20 mouse cellular contexts compared by ENCODE assay signal in the genomic region with DNA sequence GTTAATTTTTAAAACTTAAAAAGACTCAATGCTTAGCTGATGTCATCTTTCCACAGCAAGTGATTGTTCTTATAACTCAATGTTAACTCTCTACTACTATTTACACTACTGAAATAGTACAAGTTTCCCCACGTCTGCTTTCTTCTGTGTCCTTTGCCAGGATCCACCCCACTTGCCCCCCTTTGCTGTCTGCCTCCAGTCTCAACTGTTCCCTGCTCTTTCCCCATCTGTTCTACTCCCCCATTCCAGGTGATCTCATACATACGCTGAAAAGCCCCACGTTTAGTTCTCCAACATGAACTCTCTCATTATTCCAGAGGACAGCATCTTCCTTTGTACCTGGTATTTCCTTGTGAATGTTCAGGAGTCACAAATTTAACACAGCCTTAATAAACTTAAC.
A peak's percentile ranks its signal among the peaks of the same experiment; 100 is the strongest.
DNase-seq lines count a peak whose midpoint lies in the region; ATAC-seq and TF ChIP-seq lines count a peak whose summit lies in the region.
"Had no signal": no experiment of that assay in that cellular context is flagged by ENCODE, and none has a peak within 500 bp of the region (broad histone marks: within the 10 kb centered on the region; RNA-seq: fewer than 3 reads in every experiment).

No protein-coding gene starts in this region.

- no peak overlapping the region for H3K4me2 ChIP-seq in forebrain, embryonic 14.5 days (ENCODE audit: low read length)
- H3K4me2 ChIP-seq in forebrain, embryonic 11.5 days (ENCODE audit: low read depth, low read length, severe bottlenecking), result no peak overlapping the region
- H3K4me2 ChIP-seq: embryonic facial prominence, embryonic 15.5 days; heart, embryonic 15.5 days; limb, embryonic 15.5 days; liver, embryonic 15.5 days; midbrain, embryonic 12.5 days had no signal

- peak; percentile 40 to 45 for DNase-seq in layer of hippocampus, adult 8-10 months (ENCODE audit: low spot score in 2 of 2)
- no peak for DNase-seq in layer of hippocampus, postnatal 25 days (ENCODE audit: extremely low spot score in 1 of 2, low spot score in 1 of 2)
- peak; percentile 32 for DNase-seq in cerebellum, adult 11 months
- peak; percentile 44 to 74 for DNase-seq in cerebellum, adult 2 months
- peak; percentile 28 to 46 for DNase-seq in cerebellum, postnatal 36 days
- DNase-seq in forebrain, embryonic 14.5 days (ENCODE audit: low spot score), result no peak
- no peak for DNase-seq in forebrain, embryonic 11.5 days (ENCODE audit: low spot score)
- DNase-seq: gastrocnemius, postnatal 14 days; heart, adult 2 months; heart, postnatal 4 days; kidney, postnatal 4 days; spleen, adult 18-20 months had no signal

- H3K4me1 ChIP-seq in cerebellum, adult 2 months (ENCODE audit: control insufficient read depth, insufficient read depth, low read length), result peaks cover 7% of the 10 kb centered on the region; the same call in 1 of the 2 replicates
- no peaks in the 10 kb centered on the region for H3K4me1 ChIP-seq in forebrain, embryonic 14.5 days (ENCODE audit: control insufficient read depth, insufficient read depth, low read length)
- H3K4me1 ChIP-seq in forebrain, embryonic 11.5 days (replicated peaks; ENCODE audit: control insufficient read depth, insufficient read depth, low read length), result no peaks in the 10 kb centered on the region
- H3K4me1 ChIP-seq: embryonic facial prominence, embryonic 15.5 days; heart, embryonic 15.5 days; limb, embryonic 15.5 days; liver, embryonic 15.5 days; midbrain, embryonic 12.5 days had no signal

- H3K27ac ChIP-seq in cerebellum, adult 2 months (ENCODE audit: insufficient read depth, low read length), result no peak overlapping the region
- no peak overlapping the region for H3K27ac ChIP-seq in forebrain, embryonic 14.5 days (ENCODE audit: low read depth, low read length)
- no peak overlapping the region for H3K27ac ChIP-seq in forebrain, embryonic 11.5 days (ENCODE audit: low read depth, low read length)
- H3K27ac ChIP-seq: embryonic facial prominence, embryonic 15.5 days; heart, adult 2 months; heart, embryonic 15.5 days; limb, embryonic 15.5 days; liver, embryonic 15.5 days; macrophage; midbrain, embryonic 12.5 days had no signal

- H3K9me3 ChIP-seq in forebrain, embryonic 14.5 days (replicated peaks; ENCODE audit: control insufficient read depth, low read length), result no peaks in the 10 kb centered on the region
- no peaks in the 10 kb centered on the region for H3K9me3 ChIP-seq in forebrain, embryonic 11.5 days (ENCODE audit: control insufficient read depth, low read length)
- H3K9me3 ChIP-seq: embryonic facial prominence, embryonic 15.5 days; heart, embryonic 15.5 days; limb, embryonic 15.5 days; liver, embryonic 15.5 days; midbrain, embryonic 12.5 days had no signal

- no peaks in the 10 kb centered on the region for H3K27me3 ChIP-seq in cerebellum, adult 2 months (ENCODE audit: control insufficient read depth, insufficient read depth, low read length)
- H3K27me3 ChIP-seq in forebrain, embryonic 14.5 days (replicated peaks; ENCODE audit: control insufficient read depth, insufficient read depth, low read length), result no peaks in the 10 kb centered on the region
- no peaks in the 10 kb centered on the region for H3K27me3 ChIP-seq in forebrain, embryonic 11.5 days (ENCODE audit: control insufficient read depth, insufficient read depth, low read length)
- H3K27me3 ChIP-seq: embryonic facial prominence, embryonic 15.5 days; heart, embryonic 15.5 days; limb, embryonic 15.5 days; liver, embryonic 15.5 days; midbrain, embryonic 12.5 days had no signal

- WGBS in cerebellum, adult 2 months, result 11% methylated on average over 3 of the region's 3 CpGs
- 78% methylated on average over 3 of the region's 3 CpGs for WGBS in forebrain, embryonic 14.5 days
- WGBS in forebrain, embryonic 11.5 days, result 88% methylated on average over 3 of the region's 3 CpGs

- TF ChIP-seq POLR2A in cerebellum, adult 2 months (IDR thresholded peaks at IDR 0.05; ENCODE audit: borderline replicate concordance, insufficient read depth, low read length), result no peak

- no peak overlapping the region for H3K9ac ChIP-seq in forebrain, embryonic 14.5 days (ENCODE audit: low read length)
- no peak overlapping the region for H3K9ac ChIP-seq in forebrain, embryonic 11.5 days (ENCODE audit: low read length)
- H3K9ac ChIP-seq: embryonic facial prominence, embryonic 15.5 days; heart, embryonic 15.5 days; limb, embryonic 15.5 days; liver, embryonic 15.5 days; midbrain, embryonic 12.5 days had no signal

- no peak for TF ChIP-seq CTCF in cerebellum, adult 2 months (IDR thresholded peaks at IDR 0.05; ENCODE audit: borderline replicate concordance, insufficient read depth, low read depth, low read length)

- ATAC-seq in forebrain, embryonic 14.5 days, result no peak
- no peak for ATAC-seq in forebrain, embryonic 11.5 days (replicated peaks; ENCODE audit: low FRiP score)
- ATAC-seq: hindbrain, embryonic 16.5 days; intestine, embryonic 16.5 days had no signal

- no peaks in the 10 kb centered on the region for H3K36me3 ChIP-seq in forebrain, embryonic 14.5 days (ENCODE audit: control insufficient read depth, insufficient read depth, low read length)
- H3K36me3 ChIP-seq in forebrain, embryonic 11.5 days (ENCODE audit: control insufficient read depth, insufficient read depth, low read length), result no peaks in the 10 kb centered on the region
- H3K36me3 ChIP-seq: embryonic facial prominence, embryonic 15.5 days; heart, embryonic 15.5 days; limb, embryonic 15.5 days; liver, embryonic 15.5 days; midbrain, embryonic 12.5 days had no signal

- H3K4me3 ChIP-seq in cerebellum, adult 2 months (replicated peaks; ENCODE audit: insufficient read depth, low read depth, low read length), result no peak overlapping the region
- H3K4me3 ChIP-seq in forebrain, embryonic 14.5 days (ENCODE audit: low read depth, low read length), result no peak overlapping the region
- H3K4me3 ChIP-seq in forebrain, embryonic 11.5 days (ENCODE audit: low read depth, low read length), result no peak overlapping the region
- H3K4me3 ChIP-seq: embryonic facial prominence, embryonic 15.5 days; heart, adult 2 months; heart, embryonic 15.5 days; limb, embryonic 15.5 days; liver, embryonic 15.5 days; midbrain, embryonic 12.5 days had no signal

Comparison
In these comparisons a context has a peak if more than half of its experiments do, and no peak if none do; other contexts are left out.
1. DNase-seq: peak in layer of hippocampus, adult 8-10 months (2 of 2), cerebellum, adult 11 months (single experiment), cerebellum, adult 2 months (2 of 2) and cerebellum, postnatal 36 days (2 of 2); none in layer of hippocampus, postnatal 25 days (0 of 2), forebrain, embryonic 14.5 days (single experiment) and forebrain, embryonic 11.5 days (single experiment).